Mouse (Mus musculus): Measurements from ENCODE around the gene Preb. TPM values are rescaled to one million over a fixed set of nuclear protein-coding genes. Genes with fewer than 3 reads are reported as not detected.

Preb gene
- polyA plus RNA-seq, 1 experiment from 2014 or later, result 135 TPM

GRCm38 (mm10) chr5:30969440-30969839 is 9.3 kb upstream of the Preb start:
- Histone ChIP-seq H3K27ac (no peak overlapping the region), H3K4me3 (replicated peaks) (no peak overlapping the region), H3K4me1 (0 out of 2 replicates have a peak, but pooled peaks cover 3% of the 10 kb centered on the region), H3K27me3 (replicated peaks) (no peaks in the 10 kb centered on the region), H3K9ac (no peak overlapping the region), H3K4me2 (no peak overlapping the region), H3K9me3 (no peaks in the 10 kb centered on the region), H3K36me3 (no peaks in the 10 kb centered on the region)
- WGBS, result 76% methylated on average over 2 of the region's 2 CpGs
- peak; percentile 51; the same call in 1 of the 2 replicates for ATAC-seq (ENCODE audit: insufficient read depth, low FRiP score, low read depth)

- peak; percentile 44; the same call in 1 of the 2 replicates for ATAC-seq (ENCODE audit: insufficient read depth, low FRiP score, low read depth)
- H3K9ac ChIP-seq, result no peak within 1 kb of the TSS
- H3K4me2 ChIP-seq, result no peak within 1 kb of the TSS
- H3K27me3 ChIP-seq (replicated peaks), result no peaks in the 10 kb centered on the region
- no peak within 1 kb of the TSS for H3K27ac ChIP-seq
- H3K36me3 ChIP-seq, result no peaks in the 10 kb centered on the region
- H3K4me3 ChIP-seq (replicated peaks), result no peak within 1 kb of the TSS
- 0 out of 2 replicates have a peak, but pooled peaks cover 3% of the 10 kb centered on the region for H3K4me1 ChIP-seq
- H3K9me3 ChIP-seq, result no peaks in the 10 kb centered on the region
- WGBS, result 59% methylated on average over 8 of the region's 8 CpGs
These were observed 8.3 kb upstream of the Preb start, which contains the start of gene Tcf23 for GRCm38 (mm10) chr5:30968416-30968815. Gene Tcf23 (plus strand): TSS chr5:30968662.

- H3K36me3 ChIP-seq, result no peaks in the 10 kb centered on the region
- peaks cover 3% of the 10 kb centered on the region; the same call in 1 of the 2 replicates for H3K4me1 ChIP-seq
- H3K4me3 ChIP-seq (replicated peaks), result no peak overlapping the region
- 89% methylated on average over 4 of the region's 4 CpGs for WGBS
- H3K27me3 ChIP-seq (replicated peaks), result no peaks in the 10 kb centered on the region
- no peak overlapping the region for H3K27ac ChIP-seq
- no peak for ATAC-seq (ENCODE audit: insufficient read depth, low FRiP score, low read depth)
- H3K9ac ChIP-seq, result no peak overlapping the region
- no peaks in the 10 kb centered on the region for H3K9me3 ChIP-seq
- H3K4me2 ChIP-seq, result no peak overlapping the region
These were observed 6.0 kb upstream of the Preb start for GRCm38 (mm10) chr5:30966189-30966588.

GRCm38 (mm10) chr5:30963916-30964315 is 3.8 kb upstream of the Preb start:
- Histone ChIP-seq H3K36me3 (no peaks in the 10 kb centered on the region), H3K4me1 (peaks cover 3% of the 10 kb centered on the region), H3K27ac (no peak overlapping the region), H3K27me3 (replicated peaks) (no peaks in the 10 kb centered on the region), H3K9me3 (no peaks in the 10 kb centered on the region), H3K4me2 (no peak overlapping the region), H3K9ac (no peak overlapping the region), H3K4me3 (replicated peaks) (no peak overlapping the region)
- ATAC-seq (ENCODE audit: insufficient read depth, low FRiP score, low read depth), result no peak
- 75% methylated on average over 3 of the region's 3 CpGs for WGBS

GRCm38 (mm10) chr5:30961545-30962505 is 1.7 kb upstream of the Preb start:
- no peak overlapping the region for H3K4me3 ChIP-seq (replicated peaks)
- H3K9ac ChIP-seq, result no peak overlapping the region
- ATAC-seq (ENCODE audit: insufficient read depth, low FRiP score, low read depth), result no peak
- peaks cover 14% of the 10 kb centered on the region for H3K4me1 ChIP-seq
- peaks cover 8% of the 10 kb centered on the region; the same call in 1 of the 2 replicates for H3K36me3 ChIP-seq
- peak overlapping the region; percentile 2; the same call in 1 of the 2 replicates for H3K27ac ChIP-seq
- no peaks in the 10 kb centered on the region for H3K9me3 ChIP-seq
- WGBS, result 65% methylated on average over 10 of the region's 10 CpGs
- H3K4me2 ChIP-seq, result no peak overlapping the region
- no peaks in the 10 kb centered on the region for H3K27me3 ChIP-seq (replicated peaks)

GRCm38 (mm10) chr5:30960814-30961213 is 653 bp upstream of the Preb start:
- H3K4me1 ChIP-seq, result peaks cover 14% of the 10 kb centered on the region
- H3K36me3 ChIP-seq, result peaks cover 11% of the 10 kb centered on the region
- H3K27ac ChIP-seq, result peak overlapping the region; percentile 93
- H3K9me3 ChIP-seq, result no peaks in the 10 kb centered on the region
- peak overlapping the region; percentile 80 for H3K4me2 ChIP-seq
- no peaks in the 10 kb centered on the region for H3K27me3 ChIP-seq (replicated peaks)
- H3K9ac ChIP-seq, result no peak overlapping the region
- no peak overlapping the region; the same call in 1 of the 2 replicates for H3K4me3 ChIP-seq (replicated peaks)
- ATAC-seq (ENCODE audit: insufficient read depth, low FRiP score, low read depth), result no peak
- 88% methylated on average over 2 of the region's 2 CpGs for WGBS

- peak overlapping the region; percentile 80 for H3K4me2 ChIP-seq
- ATAC-seq (ENCODE audit: insufficient read depth, low FRiP score, low read depth), result no peak
- H3K4me1 ChIP-seq, result peaks cover 14% of the 10 kb centered on the region
- peak overlapping the region; percentile 94 for H3K9ac ChIP-seq
- WGBS, result 24% methylated on average over 19 of the region's 19 CpGs
- no peaks in the 10 kb centered on the region for H3K27me3 ChIP-seq (replicated peaks)
- no peaks in the 10 kb centered on the region for H3K9me3 ChIP-seq
- peaks cover 26% of the 10 kb centered on the region for H3K36me3 ChIP-seq
- H3K27ac ChIP-seq, result peak overlapping the region; percentile 93
- H3K4me3 ChIP-seq (replicated peaks), result peak overlapping the region; percentile 91
These were observed 835 bp downstream of the Preb start for GRCm38 (mm10) chr5:30959198-30959854.

GRCm38 (mm10) chr5:30957891-30958290 is 2.3 kb downstream of the Preb start:
- Histone ChIP-seq H3K36me3 (peaks cover 39% of the 10 kb centered on the region), H3K27ac (no peak overlapping the region), H3K27me3 (replicated peaks) (no peaks in the 10 kb centered on the region), H3K4me3 (replicated peaks) (no peak overlapping the region), H3K9me3 (no peaks in the 10 kb centered on the region), H3K9ac (no peak overlapping the region), H3K4me2 (peak overlapping the region; percentile 29; the same call in 1 of the 2 replicates), H3K4me1 (peaks cover 14% of the 10 kb centered on the region)
- WGBS, result 94% methylated on average over 6 of the region's 6 CpGs
- ATAC-seq (ENCODE audit: insufficient read depth, low FRiP score, low read depth), result no peak

GRCm38 (mm10) chr5:30955751-30956150 is 4.4 kb downstream of the Preb start:
- no peak for ATAC-seq (ENCODE audit: insufficient read depth, low FRiP score, low read depth)
- H3K4me1 ChIP-seq, result peaks cover 14% of the 10 kb centered on the region
- no peak overlapping the region for H3K27ac ChIP-seq
- no peak overlapping the region for H3K4me3 ChIP-seq (replicated peaks)
- H3K27me3 ChIP-seq (replicated peaks), result no peaks in the 10 kb centered on the region
- no peak overlapping the region for H3K9ac ChIP-seq
- H3K36me3 ChIP-seq, result peaks cover 49% of the 10 kb centered on the region
- no peaks in the 10 kb centered on the region for H3K9me3 ChIP-seq
- H3K4me2 ChIP-seq, result no peak overlapping the region
- WGBS, result 92% methylated on average over 6 of the region's 6 CpGs

- no peak for ATAC-seq (ENCODE audit: insufficient read depth, low FRiP score, low read depth)
- Histone ChIP-seq H3K4me2 (no peak overlapping the region), H3K4me1 (peaks cover 20% of the 10 kb centered on the region), H3K27ac (no peak overlapping the region), H3K4me3 (replicated peaks) (no peak overlapping the region), H3K9me3 (no peaks in the 10 kb centered on the region), H3K27me3 (replicated peaks) (no peaks in the 10 kb centered on the region), H3K9ac (no peak overlapping the region), H3K36me3 (peaks cover 49% of the 10 kb centered on the region)
- 94% methylated on average over 9 of the region's 9 CpGs for WGBS
These were observed 5.6 kb downstream of the Preb start for GRCm38 (mm10) chr5:30954556-30954955.

- Histone ChIP-seq H3K27me3 (replicated peaks) (no peaks in the 10 kb centered on the region), H3K36me3 (peaks cover 49% of the 10 kb centered on the region), H3K27ac (no peak overlapping the region), H3K4me1 (peaks cover 22% of the 10 kb centered on the region), H3K4me2 (no peak overlapping the region), H3K4me3 (replicated peaks) (no peak overlapping the region), H3K9ac (no peak overlapping the region), H3K9me3 (no peaks in the 10 kb centered on the region)
- no peak for ATAC-seq (ENCODE audit: insufficient read depth, low FRiP score, low read depth)
- WGBS, result 96% methylated on average over 6 of the region's 6 CpGs
These were observed 6.1 kb downstream of the Preb start for GRCm38 (mm10) chr5:30954065-30954464.

- H3K9ac ChIP-seq, result no peak overlapping the region
- no peak overlapping the region for H3K4me2 ChIP-seq
- WGBS, result 80% methylated on average over 5 of the region's 5 CpGs
- no peaks in the 10 kb centered on the region for H3K27me3 ChIP-seq (replicated peaks)
- H3K4me1 ChIP-seq, result peaks cover 15% of the 10 kb centered on the region
- H3K36me3 ChIP-seq, result peaks cover 41% of the 10 kb centered on the region
- no peak overlapping the region for H3K27ac ChIP-seq
- no peak for ATAC-seq (ENCODE audit: insufficient read depth, low FRiP score, low read depth)
- no peaks in the 10 kb centered on the region for H3K9me3 ChIP-seq
- no peak overlapping the region for H3K4me3 ChIP-seq (replicated peaks)
These were observed 7.6 kb downstream of the Preb start for GRCm38 (mm10) chr5:30952551-30952950.

Data from stomach, embryonic 15.5 days (tissue).